Mouse (Mus musculus): ENCODE measurements around the gene Kmt5b.

Gene Kmt5b

GRCm38 (mm10) chr19:3767276-3767780 lies at the start of gene Kmt5b:
Gene Kmt5b, plus strand, starts transcription at chr19:3767421.
- DNase-seq (ENCODE audit: low read depth, low spot score): no peak

GRCm38 (mm10) chr19:3718481-3719361 lies 48.5 kb upstream of the Kmt5b start:
- peak; percentile 95 for DNase-seq (ENCODE audit: low read depth, low spot score)

- DNase-seq (ENCODE audit: low read depth, low spot score): peak; percentile 77
Observed at GRCm38 (mm10) chr19:3719362-3719891, 47.8 kb upstream of the Kmt5b start.

- DNase-seq (ENCODE audit: low read depth, low spot score): no peak
Observed at GRCm38 (mm10) chr19:3723170-3723569, 44.1 kb upstream of the Kmt5b start.

- DNase-seq (ENCODE audit: low read depth, low spot score): peak; percentile 82
Observed at GRCm38 (mm10) chr19:3723904-3724303, 43.3 kb upstream of the Kmt5b start.

- peak; percentile 90 for DNase-seq (ENCODE audit: low read depth, low spot score)
Observed at GRCm38 (mm10) chr19:3724779-3725178, 42.4 kb upstream of the Kmt5b start.

GRCm38 (mm10) chr19:3728901-3729300 lies 38.3 kb upstream of the Kmt5b start:
- DNase-seq (ENCODE audit: low read depth, low spot score): peak; percentile 42

- DNase-seq (ENCODE audit: low read depth, low spot score): peak; percentile 54
Observed at GRCm38 (mm10) chr19:3730781-3731646, 36.2 kb upstream of the Kmt5b start.

GRCm38 (mm10) chr19:3736001-3736400 lies 31.2 kb upstream of the Kmt5b start:
- DNase-seq (ENCODE audit: low read depth, low spot score): no peak

GRCm38 (mm10) chr19:3739650-3740049 lies 27.6 kb upstream of the Kmt5b start:
- no peak for DNase-seq (ENCODE audit: low read depth, low spot score)

GRCm38 (mm10) chr19:3742716-3743115 lies 24.5 kb upstream of the Kmt5b start:
- DNase-seq (ENCODE audit: low read depth, low spot score): no peak

- no peak for DNase-seq (ENCODE audit: low read depth, low spot score)
Observed at GRCm38 (mm10) chr19:3743362-3743761, 23.9 kb upstream of the Kmt5b start.

GRCm38 (mm10) chr19:3743851-3744512 lies 23.2 kb upstream of the Kmt5b start:
- peak; percentile 81 for DNase-seq (ENCODE audit: low read depth, low spot score)

GRCm38 (mm10) chr19:3752621-3753239 lies 14.5 kb upstream of the Kmt5b start:
- no peak for DNase-seq (ENCODE audit: low read depth, low spot score)

GRCm38 (mm10) chr19:3753240-3753633 lies 14.0 kb upstream of the Kmt5b start:
- no peak for DNase-seq (ENCODE audit: low read depth, low spot score)

- no peak for DNase-seq (ENCODE audit: low read depth, low spot score)
Observed at GRCm38 (mm10) chr19:3753738-3754137, 13.5 kb upstream of the Kmt5b start.

- DNase-seq (ENCODE audit: low read depth, low spot score): peak; percentile 77
Observed at GRCm38 (mm10) chr19:3757861-3758260, 9.4 kb upstream of the Kmt5b start.

- DNase-seq (ENCODE audit: low read depth, low spot score): no peak
Observed at GRCm38 (mm10) chr19:3765221-3765820, 1.9 kb upstream of the Kmt5b start.

GRCm38 (mm10) chr19:3766378-3766777 lies 843 bp upstream of the Kmt5b start:
- DNase-seq (ENCODE audit: low read depth, low spot score): no peak
